Mouse (Mus musculus): ENCODE results near the gene Tex33. TPM values are rescaled to one million over a fixed set of nuclear protein-coding genes. Genes with fewer than 3 reads are reported as not detected.

The Tex33 gene
- total and polyA plus RNA-seq, 3 experiments, result 4.3 to 4.7 TPM; not detected in 1

DNA sequence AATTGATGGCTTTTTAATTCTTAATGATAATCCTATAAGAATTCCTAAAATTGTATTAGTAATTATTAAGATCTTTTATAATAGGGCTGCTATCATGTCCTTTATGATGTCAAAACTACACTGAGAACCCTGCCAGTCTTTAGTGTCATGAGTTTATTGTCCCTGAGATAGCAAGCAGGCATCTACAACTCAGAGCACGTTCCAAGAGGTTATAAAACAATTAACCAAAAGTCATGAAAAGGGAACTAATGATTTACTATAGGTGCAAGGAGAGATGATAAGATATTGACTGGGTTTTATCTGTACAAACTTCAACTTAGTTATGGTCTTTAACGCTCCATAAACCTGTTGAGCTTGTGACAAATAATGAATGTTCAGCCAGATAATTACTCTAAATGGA lies 29.8 kb downstream of the Tex33 start:
- TF ChIP-seq TCF12 (IDR thresholded peaks at IDR 0.05; ENCODE audit: low read depth, low read length), result 0 out of 2 replicates have a peak, but pooled peaks have one; percentile 42
- TF ChIP-seq BHLHE40 (IDR thresholded peaks at IDR 0.05; ENCODE audit: borderline replicate concordance, low read depth, low read length), result peak; percentile 24; the same call in 1 of the 2 replicates
- TF ChIP-seq EP300 (IDR thresholded peaks at IDR 0.05; ENCODE audit: low read depth in 1 of 2, low read length in 2 of 2), result peak; percentile 32 to 42; a peak in 2 of 4 replicates
- TF ChIP-seq ELF1 (IDR thresholded peaks at IDR 0.05; ENCODE audit: low read depth, low read length), result no peak
- TF ChIP-seq ZMIZ1 (IDR thresholded peaks at IDR 0.05; ENCODE audit: low read depth, low read length), result no peak
- TF ChIP-seq JUND (IDR thresholded peaks at IDR 0.05; ENCODE audit: low read depth, low read length), result no peak
- 0 out of 2 replicates have a peak, but pooled peaks have one; percentile 34 for TF ChIP-seq GATA1 (IDR thresholded peaks at IDR 0.05; ENCODE audit: low read depth, low read length)
- TF ChIP-seq MAFK (IDR thresholded peaks at IDR 0.05; ENCODE audit: borderline replicate concordance, low read depth, low read length), result no peak
- no peak for TF ChIP-seq CTCF (IDR thresholded peaks at IDR 0.05 in 2 of 3, conservative IDR thresholded peaks at IDR 0.05 in 1 of 3; ENCODE audit: control insufficient read depth in 1 of 3, insufficient read depth in 1 of 3, low read depth in 2 of 3, low read length in 3 of 3, poor library complexity in 1 of 3, severe bottlenecking in 1 of 3)
- TF ChIP-seq MYC (IDR thresholded peaks at IDR 0.05; ENCODE audit: low read depth, low read length), result 0 out of 2 replicates have a peak, but pooled peaks have one; percentile 21
- Histone ChIP-seq H3K9ac (ENCODE audit: control insufficient read depth, low read depth, low read length, poor library complexity, severe bottlenecking) (no peak overlapping the region), H3K4me1 (ENCODE audit: control insufficient read depth in 1 of 2, insufficient read depth in 2 of 2, low read length in 2 of 2) (peaks cover 2 to 6% of the 10 kb centered on the region in 2 experiments; a peak in 2 of 4 replicates), H3K27me3 (ENCODE audit: control insufficient read depth in 1 of 2, insufficient read depth in 2 of 2, low read length in 2 of 2) (no peaks in the 10 kb centered on the region; a peak in 1 of 4 replicates), H3K27ac (ENCODE audit: control insufficient read depth, low read depth, low read length) (no peak overlapping the region), H3K4me3 (ENCODE audit: control insufficient read depth in 1 of 2, insufficient read depth in 1 of 2, low read depth in 2 of 2, low read length in 2 of 2) (no peak overlapping the region), H3K79me2 (ENCODE audit: control insufficient read depth, insufficient read depth, low read length, poor library complexity) (no peaks in the 10 kb centered on the region), H3K9me3 (replicated peaks; ENCODE audit: insufficient read depth, low read length) (no peaks in the 10 kb centered on the region), H3K36me3 (ENCODE audit: control insufficient read depth in 1 of 2, insufficient read depth in 2 of 2, low read length in 2 of 2) (peaks cover 0 to 4% of the 10 kb centered on the region in 2 experiments; a peak in 1 of 4 replicates)
- no peak for DNase-seq (ENCODE audit: low read depth, low spot score)

DNA sequence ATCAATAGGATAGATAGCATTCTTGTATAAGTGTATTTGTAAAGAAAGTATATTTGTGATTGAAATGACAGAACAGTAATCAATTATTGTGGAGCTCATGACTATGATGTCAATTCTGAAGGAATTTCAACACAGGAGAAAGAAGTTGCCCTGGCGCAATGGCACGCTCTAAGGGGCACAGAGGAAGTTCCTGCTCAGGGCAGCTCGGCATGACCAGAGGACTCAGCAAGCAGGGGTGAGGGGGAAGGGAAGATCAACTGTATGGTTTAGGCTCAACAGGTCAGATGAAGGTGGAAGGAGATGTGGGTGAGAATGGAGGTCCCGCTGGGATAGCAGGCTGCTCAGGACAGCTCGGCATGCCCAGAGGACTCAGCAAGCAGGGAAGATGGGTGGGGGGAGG lies 40.2 kb downstream of the Tex33 start:
- H3K9ac ChIP-seq (ENCODE audit: control insufficient read depth, low read depth, low read length, poor library complexity, severe bottlenecking), result no peak overlapping the region
- H3K27me3 ChIP-seq (ENCODE audit: control insufficient read depth in 1 of 2, insufficient read depth in 2 of 2, low read length in 2 of 2), result peaks cover 0 to 9% of the 10 kb centered on the region in 2 experiments
- H3K9me3 ChIP-seq (replicated peaks; ENCODE audit: insufficient read depth, low read length), result no peaks in the 10 kb centered on the region
- no peak overlapping the region for H3K4me3 ChIP-seq (ENCODE audit: control insufficient read depth in 1 of 2, insufficient read depth in 1 of 2, low read depth in 2 of 2, low read length in 2 of 2)
- H3K36me3 ChIP-seq (ENCODE audit: control insufficient read depth in 1 of 2, insufficient read depth in 2 of 2, low read length in 2 of 2), result no peaks in the 10 kb centered on the region
- DNase-seq (ENCODE audit: low read depth, low spot score), result no peak
- TF ChIP-seq RCOR1 (IDR thresholded peaks at IDR 0.05; ENCODE audit: low read depth, low read length) (no peak), NRF1 (IDR thresholded peaks at IDR 0.05; ENCODE audit: insufficient read depth, low read depth, low read length, poor library complexity, severe bottlenecking) (no peak), MYB (IDR thresholded peaks at IDR 0.05; ENCODE audit: low read depth, low read length) (no peak), MAX (IDR thresholded peaks at IDR 0.05; ENCODE audit: low read length) (no peak)
- no peaks in the 10 kb centered on the region for H3K4me1 ChIP-seq (ENCODE audit: control insufficient read depth in 1 of 2, insufficient read depth in 2 of 2, low read length in 2 of 2)
- H3K79me2 ChIP-seq (ENCODE audit: control insufficient read depth, insufficient read depth, low read length, poor library complexity), result no peaks in the 10 kb centered on the region
- H3K27ac ChIP-seq (ENCODE audit: control insufficient read depth, low read depth, low read length), result no peak overlapping the region

DNA sequence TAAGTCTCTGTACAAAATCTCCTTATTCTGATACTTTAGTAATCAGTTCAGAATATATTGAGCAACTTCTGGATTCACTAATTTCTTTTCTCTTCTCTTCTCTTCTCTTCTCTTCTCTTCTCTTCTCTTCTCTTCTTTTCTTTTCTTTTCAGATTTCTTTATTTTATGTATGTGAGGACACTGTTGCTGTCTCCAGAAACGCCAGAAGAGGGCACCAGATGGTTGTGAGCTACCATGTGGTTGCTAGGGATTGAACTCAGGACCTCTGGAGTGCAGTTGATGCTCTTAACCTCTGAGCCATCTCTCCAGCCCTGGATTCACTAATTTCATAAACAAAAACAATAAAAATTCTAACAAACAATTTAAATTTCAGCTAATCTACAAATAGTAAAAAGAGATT lies 40.8 kb downstream of the Tex33 start:
- Histone ChIP-seq H3K36me3 (ENCODE audit: control insufficient read depth in 1 of 2, insufficient read depth in 2 of 2, low read length in 2 of 2) (no peaks in the 10 kb centered on the region), H3K79me2 (ENCODE audit: control insufficient read depth, insufficient read depth, low read length, poor library complexity) (no peaks in the 10 kb centered on the region), H3K27ac (ENCODE audit: control insufficient read depth, low read depth, low read length) (no peak overlapping the region), H3K4me3 (ENCODE audit: control insufficient read depth in 1 of 2, insufficient read depth in 1 of 2, low read depth in 2 of 2, low read length in 2 of 2) (no peak overlapping the region), H3K4me1 (ENCODE audit: control insufficient read depth in 1 of 2, insufficient read depth in 2 of 2, low read length in 2 of 2) (no peaks in the 10 kb centered on the region), H3K27me3 (ENCODE audit: control insufficient read depth in 1 of 2, insufficient read depth in 2 of 2, low read length in 2 of 2) (peaks cover 0 to 6% of the 10 kb centered on the region in 2 experiments), H3K9me3 (replicated peaks; ENCODE audit: insufficient read depth, low read length) (no peaks in the 10 kb centered on the region), H3K9ac (ENCODE audit: control insufficient read depth, low read depth, low read length, poor library complexity, severe bottlenecking) (no peak overlapping the region)
- DNase-seq (ENCODE audit: low read depth, low spot score), result peak; percentile 58
- no peak for TF ChIP-seq RCOR1 (IDR thresholded peaks at IDR 0.05; ENCODE audit: low read depth, low read length)
- TF ChIP-seq MEF2A (IDR thresholded peaks at IDR 0.05; ENCODE audit: extremely low read depth, insufficient replicate concordance, low read depth, low read length, poor library complexity, severe bottlenecking), result no peak
- TF ChIP-seq ZMIZ1 (IDR thresholded peaks at IDR 0.05; ENCODE audit: low read depth, low read length), result no peak
- no peak for TF ChIP-seq KAT2A (conservative IDR thresholded peaks at IDR 0.05; ENCODE audit: low read depth, low read length)
- no peak for TF ChIP-seq TAL1 (IDR thresholded peaks at IDR 0.05; ENCODE audit: low read length)
- TF ChIP-seq GATA1 (IDR thresholded peaks at IDR 0.05; ENCODE audit: low read depth, low read length), result no peak
- no peak for TF ChIP-seq GABPA (IDR thresholded peaks at IDR 0.05; ENCODE audit: low read depth, low read length)
- TF ChIP-seq ZC3H11A (IDR thresholded peaks at IDR 0.05; ENCODE audit: low read depth, low read length), result peak; percentile 71
- no peak for TF ChIP-seq E2F4 (IDR thresholded peaks at IDR 0.05; ENCODE audit: borderline replicate concordance, low read depth, low read length)
- peak; percentile 83 for TF ChIP-seq SMC3 (IDR thresholded peaks at IDR 0.05; ENCODE audit: low read depth, low read length)
- TF ChIP-seq POLR2AphosphoS5 (IDR thresholded peaks at IDR 0.05; ENCODE audit: borderline replicate concordance, low read depth, low read length), result no peak
- no peak for TF ChIP-seq EP300 (IDR thresholded peaks at IDR 0.05; ENCODE audit: low read depth in 1 of 2, low read length in 2 of 2)
- no peak for TF ChIP-seq NELFE (IDR thresholded peaks at IDR 0.05; ENCODE audit: low read depth, low read length)
- no peak for TF ChIP-seq ZKSCAN1 (IDR thresholded peaks at IDR 0.05; ENCODE audit: low read depth, low read length)
- TF ChIP-seq CTCF (IDR thresholded peaks at IDR 0.05 in 2 of 3, conservative IDR thresholded peaks at IDR 0.05 in 1 of 3; ENCODE audit: control insufficient read depth in 1 of 3, insufficient read depth in 1 of 3, low read depth in 2 of 3, low read length in 3 of 3, poor library complexity in 1 of 3, severe bottlenecking in 1 of 3), result peak; percentile 43 to 74 (median 72)

Measured in MEL (cell line).